Mouse (Mus musculus) layer of hippocampus, postnatal 36 days (tissue): ENCODE measurements around the gene Prss16. TPM values are rescaled to one million over a fixed set of nuclear protein-coding genes. Genes with fewer than 3 reads are reported as not detected.

ENCODE experiments used
- DNase-seq, 2 experiments: peaks; one replicate each; pipeline ENCODE4 v3.0.0; 2022
- microRNA-seq, 2 experiments: library from miRNA; unstranded; fragments of <30 nt; microRNA quantifications; one replicate each; pipeline ENCODE4 v1.2.0; 2021
- total RNA-seq, 2 experiments: library from RNA; stranded (reverse); gene quantifications; 2 replicates each; pipeline ENCODE4 v1.2.3; 2021

The Prss16 gene
- total RNA-seq, 2 experiments from 2014 or later, result 0.25 to 0.42 TPM

DNA sequence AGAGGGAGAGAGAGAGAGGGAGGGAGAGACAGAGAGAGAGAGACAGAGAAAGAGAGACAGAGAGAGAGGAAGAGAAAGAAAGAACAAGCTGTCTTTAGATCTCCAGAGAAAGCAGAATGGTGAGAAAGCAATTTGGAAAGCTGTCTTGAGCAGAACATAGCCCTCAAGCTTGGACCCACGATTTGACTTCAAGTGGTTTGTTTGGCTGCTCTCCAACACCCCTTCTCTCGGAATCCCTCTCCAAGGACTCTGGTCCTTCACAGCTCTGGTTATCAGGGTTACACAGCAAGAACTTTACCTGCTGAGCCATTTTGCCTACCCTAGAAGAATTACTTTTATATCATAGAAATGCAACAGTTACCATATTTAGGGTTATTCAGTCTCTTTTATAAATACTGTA is 39.7 kb downstream of the Prss16 start:
- DNase-seq, result no peak

DNA sequence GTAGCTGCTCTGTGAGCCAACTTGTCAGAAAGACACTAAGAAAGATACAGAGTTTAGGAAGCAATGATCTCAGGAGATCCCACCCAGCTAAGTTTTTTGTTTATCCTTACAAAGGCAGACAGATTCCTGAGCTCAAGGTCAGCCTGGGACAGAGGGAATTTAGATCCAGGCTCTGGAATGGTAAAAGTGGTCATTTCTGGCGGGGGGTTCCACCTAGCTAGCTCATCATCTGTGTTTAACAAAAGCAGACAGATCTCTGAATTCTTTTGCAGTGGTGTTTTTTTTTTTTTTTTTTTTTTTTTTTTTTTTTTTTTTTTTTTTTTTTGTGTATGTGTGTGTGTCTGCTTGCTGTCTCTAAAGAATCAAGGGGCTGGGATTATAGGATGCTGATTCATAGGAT is 40.3 kb downstream of the Prss16 start:
- no peak for DNase-seq

Small RNA genes lying within 50 kb of the gene (microRNA-seq; reads per million reads assigned to microRNA genes)
- gene Gm44390, result 0 reads per million in 2 experiments
- gene Gm44486, result 0 reads per million in 2 experiments

Other genes starting within 250 kb of the Prss16 start
- gene Hist1h1b, start 229.1 kb downstream of the Prss16 start, total RNA-seq, result 1 to 10 TPM; 6.4 to 8.5 TPM
- 10 to 100 TPM; 56.6 to 72.6 TPM for gene Hist1h3i, start 226.4 kb downstream of the Prss16 start, total RNA-seq
- 1 to 10 TPM in 1 of 2 experiments, not detected in 1; 2.6 TPM for gene Hist1h2an, start 222.5 kb downstream of the Prss16 start, total RNA-seq
- gene Hist1h2bp, start 222.3 kb downstream of the Prss16 start, total RNA-seq, result 10 to 100 TPM in 1 of 2 experiments, 1 to 10 TPM in 1; 7.8 to 11.4 TPM
- 10 to 100 TPM; 49.4 to 52.0 TPM for gene Hist1h2bq, start 199.5 kb downstream of the Prss16 start, total RNA-seq
- gene Hist1h2ao, start 199.3 kb downstream of the Prss16 start, total RNA-seq, result 10 to 100 TPM in 1 of 2 experiments, not detected in 1; 19.5 TPM
- 100 to 1,000 TPM; 229 to 282 TPM for gene Hist1h4m, start 198.0 kb downstream of the Prss16 start, total RNA-seq
- gene Hist1h4n, start 177.5 kb downstream of the Prss16 start, total RNA-seq, result 10 to 100 TPM; 29.3 to 57.3 TPM
- 10 to 100 TPM; 34.7 to 45.0 TPM for gene Hist1h2ap, start 176.2 kb downstream of the Prss16 start, total RNA-seq
- 10 to 100 TPM; 49.6 to 51.2 TPM for gene Hist1h2br, start 176.0 kb downstream of the Prss16 start, total RNA-seq
- gene Zfp184, start 64.6 kb downstream of the Prss16 start, total RNA-seq, result 1 to 10 TPM; 2.6 to 5.2 TPM
- not detected for gene Pom121l2, start 28.5 kb downstream of the Prss16 start, total RNA-seq
- 10 to 100 TPM; 11.4 to 25.4 TPM for gene Hist1h2ah, start 25.8 kb upstream of the Prss16 start, total RNA-seq
- gene Hist1h2bk, start 26.1 kb upstream of the Prss16 start, total RNA-seq, result 10 to 100 TPM; 30.5 to 35.2 TPM
- 10 to 100 TPM; 72.6 to 72.8 TPM for gene Hist1h4i, start 31.6 kb upstream of the Prss16 start, total RNA-seq
- gene Hist1h2ag, start 33.2 kb upstream of the Prss16 start, total RNA-seq, result 10 to 100 TPM; 13.7 to 21.6 TPM
- gene Hist1h2bj, start 33.5 kb upstream of the Prss16 start, total RNA-seq, result 10 to 100 TPM; 12.5 to 16.9 TPM
- not detected for gene Vmn1r188, start 74.7 kb upstream of the Prss16 start, total RNA-seq
- gene Vmn1r189, start 96.1 kb upstream of the Prss16 start, total RNA-seq, result not detected
- gene Vmn1r191, start 174.2 kb upstream of the Prss16 start, total RNA-seq, result not detected
- gene Vmn1r192, start 181.4 kb upstream of the Prss16 start, total RNA-seq, result not detected
- not detected for gene Vmn1r193, start 213.4 kb upstream of the Prss16 start, total RNA-seq
- gene Vmn1r194, start 234.5 kb upstream of the Prss16 start, total RNA-seq, result not detected